14 mouse cellular contexts compared by ENCODE assay signal in the genomic region with DNA sequence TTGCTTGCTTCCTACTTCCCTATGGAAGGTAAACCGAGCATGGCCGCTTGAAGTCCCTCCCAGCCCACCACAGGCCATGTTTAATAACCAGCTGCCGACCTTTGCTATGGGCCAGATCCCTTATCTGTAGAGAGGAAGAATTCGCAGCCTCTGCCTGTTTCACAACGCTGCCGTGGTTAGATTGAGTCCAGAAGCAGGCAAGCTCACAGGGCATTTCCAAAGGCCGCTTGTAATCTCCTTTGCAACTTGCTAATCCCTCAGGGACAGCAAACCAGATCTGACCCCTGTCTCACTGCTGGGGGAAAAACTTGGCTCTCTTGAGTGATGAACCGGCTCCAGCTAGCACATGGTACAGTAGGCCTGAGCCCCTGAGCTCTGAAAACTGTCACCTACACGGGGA. TPM values are rescaled to one million over a fixed set of nuclear protein-coding genes. Genes with fewer than 3 reads are reported as not detected.
DNase-seq lines count a peak whose midpoint lies in the region; ATAC-seq and TF ChIP-seq lines count a peak whose summit lies in the region.
"Had no signal": no experiment of that assay in that cellular context is flagged by ENCODE, and none has a peak within 500 bp of the region (broad histone marks: within the 10 kb centered on the region; RNA-seq: fewer than 3 reads in every experiment).

No protein-coding gene starts in this region.

- H3K36me3 ChIP-seq in heart, embryonic 12.5 days, result no peaks in the 10 kb centered on the region
- peaks cover 42% of the 10 kb centered on the region for H3K36me3 ChIP-seq in liver, embryonic 12.5 days
- H3K36me3 ChIP-seq: lung, embryonic 15.5 days had no signal

- peak overlapping the region; percentile 52 for H3K27ac ChIP-seq in heart, embryonic 12.5 days (ENCODE audit: poor library complexity, severe bottlenecking)
- peak overlapping the region; percentile 72 for H3K27ac ChIP-seq in liver, embryonic 12.5 days
- H3K27ac ChIP-seq in left cerebral cortex, adult 2 months, result no peak overlapping the region
- H3K27ac ChIP-seq: lung, embryonic 15.5 days had no signal

- intact Hi-C loops in left cerebral cortex, adult 2 months (cut with DNase I), result no loop called here

- no peaks in the 10 kb centered on the region for H3K9me3 ChIP-seq in heart, embryonic 12.5 days (replicated peaks)
- no peaks in the 10 kb centered on the region for H3K9me3 ChIP-seq in liver, embryonic 12.5 days (replicated peaks)
- H3K9me3 ChIP-seq: lung, embryonic 15.5 days had no signal

- no peak for TF ChIP-seq CTCF in left cerebral cortex, adult 2 months (IDR thresholded peaks at IDR 0.05)

- no peak for DNase-seq in heart, postnatal 4 days
- DNase-seq in 416B (ENCODE audit: low read depth), result peak; percentile 87
- DNase-seq in adrenal gland, postnatal 14 days, result peak; percentile 59
- DNase-seq in cerebellum, adult 9-10 months, result no peak
- no peak for DNase-seq in ovary, postnatal 10 days (ENCODE audit: low spot score)
- DNase-seq in left cerebral cortex, adult 2 months (ENCODE audit: extremely low spot score in 1 of 2, low spot score in 2 of 2), result no peak
- DNase-seq: gastrocnemius, postnatal 10 days; layer of hippocampus, adult 9-11 months; thymus, postnatal 4 days had no signal

- no peaks in the 10 kb centered on the region for H3K27me3 ChIP-seq in heart, embryonic 12.5 days (replicated peaks)
- H3K27me3 ChIP-seq in liver, embryonic 12.5 days (replicated peaks), result no peaks in the 10 kb centered on the region
- H3K27me3 ChIP-seq: lung, embryonic 15.5 days had no signal

- H3K4me3 ChIP-seq in heart, embryonic 12.5 days, result no peak overlapping the region
- H3K4me3 ChIP-seq in liver, embryonic 12.5 days, result no peak overlapping the region
- no peak overlapping the region for H3K4me3 ChIP-seq in left cerebral cortex, adult 2 months
- H3K4me3 ChIP-seq: lung, embryonic 15.5 days had no signal

- H3K9ac ChIP-seq in heart, embryonic 12.5 days, result peak overlapping the region; percentile 53; the same call in 1 of the 2 replicates
- 0 out of 2 replicates have a peak overlapping the region, but pooled peaks have one; percentile 17 for H3K9ac ChIP-seq in liver, embryonic 12.5 days
- H3K9ac ChIP-seq: lung, embryonic 15.5 days had no signal

- ATAC-seq in heart, embryonic 12.5 days (ENCODE audit: insufficient number of reproducible peaks, low FRiP score), result no peak
- no peak for ATAC-seq in liver, embryonic 12.5 days
- ATAC-seq: CD4-positive, CD25-positive, alpha-beta regulatory T cell, adult 4 months; midbrain, embryonic 16.5 days had no signal

- peaks cover 65% of the 10 kb centered on the region for H3K4me1 ChIP-seq in heart, embryonic 12.5 days (replicated peaks)
- peaks cover 72% of the 10 kb centered on the region for H3K4me1 ChIP-seq in liver, embryonic 12.5 days

- 15% methylated on average over 9 of the region's 9 CpGs for WGBS in heart, embryonic 12.5 days
- 27% methylated on average over 9 of the region's 9 CpGs for WGBS in liver, embryonic 12.5 days (ENCODE audit: insufficient replicate concordance)

- H3K4me2 ChIP-seq in heart, embryonic 12.5 days, result 0 out of 2 replicates have a peak overlapping the region, but pooled peaks have one; percentile 1
- H3K4me2 ChIP-seq in liver, embryonic 12.5 days, result peak overlapping the region; percentile 36
- H3K4me2 ChIP-seq: lung, embryonic 15.5 days had no signal

RNA-seq across cellular contexts. Expression of a gene that starts 3.9 kb away (rescaled TPM):
- 74.3 and 75.2 TPM in 2 replicates for polyA plus RNA-seq in heart, embryonic 12.5 days (2016; fragmentation: Nextera tagmentation; extraction: Ambion mirVana)
- 10 to 100 TPM; 65.7 to 67.0 TPM for total RNA-seq in heart, postnatal 4 days (2021)
- 1,757 and 2,166 TPM in 2 replicates for total RNA-seq in adrenal gland, postnatal 14 days (2021)
- 87.1 and 88.8 TPM in 2 replicates for polyA plus RNA-seq in liver, embryonic 12.5 days (2016; fragmentation: Nextera tagmentation; extraction: Ambion mirVana)
- total RNA-seq in left cerebral cortex, adult 2 months (2021), result 10 to 100 TPM; 24.4 to 29.6 TPM

RNA-seq across cellular contexts. Expression of a gene that starts 52.1 kb away (rescaled TPM):
- polyA plus RNA-seq in heart, embryonic 12.5 days (2016; fragmentation: Nextera tagmentation; extraction: Ambion mirVana), result 0.28 and 0.67 TPM in 2 replicates
- total RNA-seq in heart, postnatal 4 days (2021), result under 1 TPM; 0.21 to 0.29 TPM
- 0.26 and 0.49 TPM in 2 replicates for total RNA-seq in adrenal gland, postnatal 14 days (2021)
- 0.38 and 0.66 TPM in 2 replicates for polyA plus RNA-seq in liver, embryonic 12.5 days (2016; fragmentation: Nextera tagmentation; extraction: Ambion mirVana)
- total RNA-seq in left cerebral cortex, adult 2 months (2021), result under 1 TPM; 0.28 to 0.48 TPM

RNA-seq across cellular contexts. Expression of a gene that starts 53.0 kb away (rescaled TPM):
- polyA plus RNA-seq in heart, embryonic 12.5 days (2016; fragmentation: Nextera tagmentation; extraction: Ambion mirVana), result 840 and 852 TPM in 2 replicates
- total RNA-seq in heart, postnatal 4 days (2021), result 100 to 1,000 TPM; 781 to 834 TPM
- 1,142 and 1,189 TPM in 2 replicates for total RNA-seq in adrenal gland, postnatal 14 days (2021)
- 657 and 673 TPM in 2 replicates for polyA plus RNA-seq in liver, embryonic 12.5 days (2016; fragmentation: Nextera tagmentation; extraction: Ambion mirVana)
- total RNA-seq in left cerebral cortex, adult 2 months (2021), result 100 to 1,000 TPM; 846 to 851 TPM

Comparison
In these comparisons a context has a peak if more than half of its experiments do, and no peak if none do; other contexts are left out.
1. DNase-seq: peak in 416B (single experiment) and adrenal gland, postnatal 14 days (single experiment); none in heart, postnatal 4 days (single experiment), cerebellum, adult 9-10 months (single experiment), ovary, postnatal 10 days (single experiment) and left cerebral cortex, adult 2 months (0 of 2).
2. RNA of a gene that starts 3.9 kb away (total RNA-seq): 1,757 to 2,166 TPM in adrenal gland, postnatal 14 days; 65.7 to 67.0 TPM in heart, postnatal 4 days and 24.4 to 29.6 TPM in left cerebral cortex, adult 2 months; every median in the first group is over 10 times any median in the second.